Mouse (Mus musculus) urinary bladder, postnatal 4 days (tissue): Measurements from ENCODE around the gene Kcnh7.

Experiments used
- DNase-seq, 2 experiments: peaks; one replicate each; pipeline ENCODE4 v3.0.0; 2021 to 2022; ENCODE audit warnings: low spot score in 2 of 2

The Kcnh7 gene

DNA sequence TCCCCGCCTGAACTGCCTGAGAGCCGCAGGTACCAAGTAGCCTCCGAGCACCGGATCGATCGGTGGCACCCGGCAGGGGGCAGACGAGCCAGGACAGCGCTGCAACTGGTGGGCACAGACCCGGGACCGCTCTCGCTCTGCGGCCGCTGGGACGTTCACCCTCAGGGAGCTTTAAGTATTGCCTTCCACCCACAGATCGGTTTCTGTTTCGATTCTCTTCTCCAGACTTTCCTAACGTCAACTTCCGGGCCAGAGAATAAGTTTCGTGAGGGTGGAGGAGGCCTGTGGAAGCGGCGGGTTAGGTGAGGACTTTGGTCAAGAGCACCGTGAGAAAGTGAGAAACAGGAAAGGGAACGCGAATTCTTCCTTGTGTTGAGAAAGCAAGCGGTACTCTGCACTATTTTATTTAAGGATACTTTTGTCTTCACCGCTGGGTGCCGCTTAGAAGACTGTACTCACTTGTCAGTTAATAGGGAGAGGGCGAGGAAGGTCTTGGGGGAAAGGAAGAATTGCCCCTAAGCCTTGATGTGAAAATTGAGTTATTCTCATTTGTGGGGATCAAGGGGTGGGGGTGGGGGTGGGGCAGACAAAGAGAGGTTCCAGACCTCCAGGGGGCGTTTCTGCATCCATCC lies 538.0 kb downstream of the Kcnh7 start, which contains the start of gene Ifih1:
Gene Ifih1, minus strand, starts transcription at position 242 of the 632 bp plus-strand sequence.
- DNase-seq, result peak; percentile 45 to 63

DNA sequence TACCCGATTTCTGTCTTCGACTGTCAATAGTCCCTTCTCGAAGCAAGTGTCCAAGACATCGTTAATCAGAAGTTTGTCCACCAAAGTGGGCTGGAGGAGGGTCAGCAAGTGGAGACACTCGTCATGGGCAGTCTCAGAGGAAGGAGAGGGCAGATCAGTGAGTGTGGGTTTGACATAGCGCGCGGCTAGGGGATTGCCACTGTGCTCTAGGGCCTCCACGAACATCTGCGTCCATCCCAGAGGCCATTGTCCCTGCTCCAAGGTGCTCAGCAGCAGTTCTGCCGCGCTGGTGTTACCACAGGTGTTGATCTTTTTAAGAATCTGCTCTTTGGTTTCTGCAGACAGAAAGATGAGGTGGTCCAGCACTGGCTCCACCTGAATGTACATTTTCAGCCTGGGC lies 538.6 kb downstream of the Kcnh7 start:
- no peak for DNase-seq

DNA sequence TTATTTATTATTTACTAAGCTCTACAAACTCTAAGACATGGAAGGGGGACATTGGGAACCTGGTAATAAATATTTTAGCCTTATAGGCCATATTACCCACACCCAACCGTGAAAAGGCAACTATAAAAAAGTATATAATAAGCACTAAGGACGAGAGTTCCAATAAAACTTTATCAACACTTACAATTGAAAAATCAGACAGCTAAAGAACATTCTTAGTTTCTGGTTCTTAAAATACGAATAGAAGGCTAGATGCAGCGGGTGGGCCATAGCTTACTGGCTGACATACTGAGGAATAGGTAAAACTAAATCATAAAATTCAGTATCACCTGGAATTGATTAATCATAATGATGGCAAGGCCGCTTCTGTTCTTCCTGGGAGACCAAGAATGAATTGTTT lies 539.2 kb downstream of the Kcnh7 start:
- no peak for DNase-seq
